Mouse (Mus musculus): ENCODE measurements around the gene Fgf13.

Fgf13 gene

GRCm38 (mm10) chrX:59567695-59568431 lies at the start of gene Fgf13:
Fgf13 (minus strand) TSS chrX:59568071.
- in situ Hi-C loops (cut with MseI, MboI) = no loop called here

GRCm38 (mm10) chrX:59606535-59606934 lies 38.7 kb upstream of the Fgf13 start:
- in situ Hi-C loops (cut with MseI, MboI) = loop anchor here in 1 of 2 experiments (25.0 kb wide), 1 partner anchor 419 kb away; no protein-coding TSS in a partner anchor

- in situ Hi-C loops (cut with MseI, MboI) = no loop called here
Observed at GRCm38 (mm10) chrX:59589050-59589449, 21.2 kb upstream of the Fgf13 start.

GRCm38 (mm10) chrX:59585508-59586186 lies 17.8 kb upstream of the Fgf13 start:
- in situ Hi-C loops (cut with MseI, MboI) = no loop called here

- in situ Hi-C loops (cut with MseI, MboI) = no loop called here
Observed at GRCm38 (mm10) chrX:59584034-59584433, 16.2 kb upstream of the Fgf13 start.

GRCm38 (mm10) chrX:59566826-59567694 lies 811 bp downstream of the Fgf13 start:
- in situ Hi-C loops (cut with MseI, MboI) = no loop called here

GRCm38 (mm10) chrX:59566017-59566679 lies 1.7 kb downstream of the Fgf13 start:
- in situ Hi-C loops (cut with MseI, MboI) = no loop called here

- in situ Hi-C loops (cut with MseI, MboI) = no loop called here
Observed at GRCm38 (mm10) chrX:59547931-59548330, 19.9 kb downstream of the Fgf13 start.

- in situ Hi-C loops (cut with MseI, MboI) = no loop called here
Observed at GRCm38 (mm10) chrX:59508273-59508672, 59.6 kb downstream of the Fgf13 start.

- in situ Hi-C loops (cut with MseI, MboI) = no loop called here
Observed at GRCm38 (mm10) chrX:59493388-59493787, 74.5 kb downstream of the Fgf13 start.

GRCm38 (mm10) chrX:59485426-59485825 lies 82.4 kb downstream of the Fgf13 start:
- in situ Hi-C loops (cut with MseI, MboI) = no loop called here

- in situ Hi-C loops (cut with MseI, MboI) = no loop called here
Observed at GRCm38 (mm10) chrX:59402596-59403285, 165.1 kb downstream of the Fgf13 start.

- in situ Hi-C loops (cut with MseI, MboI) = no loop called here
Observed at GRCm38 (mm10) chrX:59290916-59291411, 276.9 kb downstream of the Fgf13 start.

GRCm38 (mm10) chrX:59251576-59251975 lies 316.3 kb downstream of the Fgf13 start:
- in situ Hi-C loops (cut with MseI, MboI) = no loop called here

- in situ Hi-C loops (cut with MseI, MboI) = no loop called here
Observed at GRCm38 (mm10) chrX:59243752-59244151, 324.1 kb downstream of the Fgf13 start.

- in situ Hi-C loops (cut with MseI, MboI) = no loop called here
Observed at GRCm38 (mm10) chrX:59243176-59243575, 324.7 kb downstream of the Fgf13 start.

- in situ Hi-C loops (cut with MseI, MboI) = no loop called here
Observed at GRCm38 (mm10) chrX:59241460-59241747, 326.5 kb downstream of the Fgf13 start.

GRCm38 (mm10) chrX:59240683-59241459 lies 327.0 kb downstream of the Fgf13 start:
- in situ Hi-C loops (cut with MseI, MboI) = no loop called here

- in situ Hi-C loops (cut with MseI, MboI) = no loop called here
Observed at GRCm38 (mm10) chrX:59220675-59221074, 347.2 kb downstream of the Fgf13 start.

GRCm38 (mm10) chrX:59201146-59201545 lies 366.7 kb downstream of the Fgf13 start:
- in situ Hi-C loops (cut with MseI, MboI) = no loop called here
